Mouse (Mus musculus) urinary bladder, postnatal 10 days (tissue): Measurements from ENCODE around the gene Nanp.

Experiments
- DNase-seq: peaks from one replicate; pipeline ENCODE4 v3.0.0; 2022; ENCODE audit warnings: low spot score

Nanp gene

DNA sequence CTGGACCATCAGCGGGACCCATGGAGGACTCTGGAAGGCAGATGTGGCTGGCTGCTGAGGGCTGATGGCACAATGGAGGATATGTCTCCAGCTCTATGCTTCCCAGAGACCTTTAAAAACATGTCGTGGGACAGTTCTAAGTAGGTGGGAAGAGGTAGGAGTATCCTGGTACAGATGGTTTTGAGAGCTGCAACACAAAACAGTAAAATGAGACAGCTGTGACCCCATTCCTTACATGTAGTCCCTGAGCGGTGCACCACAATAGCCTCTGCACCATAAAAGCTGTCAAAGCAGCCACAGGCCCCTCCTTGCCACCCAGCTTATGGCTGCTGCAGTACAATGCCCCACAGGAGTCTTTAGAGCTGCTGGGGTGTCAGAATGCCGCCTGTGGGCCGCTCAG, 41.6 kb downstream of the Nanp start:
- DNase-seq = no peak

DNA sequence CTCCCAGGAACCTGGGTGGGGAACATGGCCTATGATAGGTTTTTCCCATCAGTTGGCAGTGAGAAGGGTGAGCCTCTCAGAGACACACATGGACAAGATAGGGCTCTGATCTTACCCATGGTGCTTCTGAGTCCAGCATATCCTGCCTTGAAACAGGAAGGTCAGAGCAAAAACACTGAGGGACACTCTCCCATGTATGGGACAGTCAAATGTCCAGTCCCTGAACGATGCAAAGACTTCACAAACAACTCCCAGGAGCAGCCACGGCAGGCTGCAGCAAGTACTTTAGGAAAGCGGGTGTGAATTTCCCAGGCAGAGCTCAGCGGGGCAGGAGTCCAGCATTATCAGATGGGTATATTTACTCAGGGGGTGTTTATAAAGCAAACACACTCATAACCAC, 43.9 kb downstream of the Nanp start:
- no peak for DNase-seq

DNA sequence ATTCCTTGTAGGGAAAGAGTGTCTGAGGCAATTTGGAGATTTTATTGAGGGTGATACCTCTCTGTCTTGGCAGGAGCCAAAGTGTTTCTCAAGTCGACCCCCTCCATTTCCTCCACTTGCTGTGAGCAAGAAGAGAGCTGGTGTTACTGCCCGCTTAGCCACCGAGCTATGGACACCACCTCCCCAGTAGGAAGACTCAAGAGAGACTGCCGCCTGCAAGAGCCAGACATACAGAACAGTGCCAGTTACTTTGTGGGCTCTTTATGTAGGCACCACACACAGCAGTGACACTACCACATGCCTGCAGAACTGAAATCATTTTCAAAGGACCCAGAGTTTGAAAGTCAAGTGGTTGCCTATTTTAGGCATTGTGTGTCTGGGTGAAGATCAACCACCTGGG, 48.1 kb downstream of the Nanp start:
- no peak for DNase-seq

DNA sequence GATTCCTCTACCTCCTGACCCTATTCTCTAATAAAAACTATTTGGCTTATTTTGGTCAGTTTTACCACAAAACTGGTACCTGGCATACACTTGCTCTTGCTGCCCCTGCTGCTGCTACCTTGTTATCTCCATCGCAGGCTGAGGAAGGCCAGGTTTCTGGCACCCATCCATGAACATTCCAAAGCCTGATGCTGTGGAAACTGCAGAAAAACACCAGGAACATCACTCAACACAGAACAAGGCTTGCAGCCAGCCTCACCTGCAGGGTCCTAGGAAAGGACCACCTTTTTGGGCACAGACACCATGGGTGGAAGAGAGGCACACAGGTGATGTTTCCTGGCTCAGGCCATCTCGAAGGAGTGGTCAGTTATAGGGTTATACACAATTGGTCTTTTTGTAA, 48.7 kb downstream of the Nanp start:
- no peak for DNase-seq

DNA sequence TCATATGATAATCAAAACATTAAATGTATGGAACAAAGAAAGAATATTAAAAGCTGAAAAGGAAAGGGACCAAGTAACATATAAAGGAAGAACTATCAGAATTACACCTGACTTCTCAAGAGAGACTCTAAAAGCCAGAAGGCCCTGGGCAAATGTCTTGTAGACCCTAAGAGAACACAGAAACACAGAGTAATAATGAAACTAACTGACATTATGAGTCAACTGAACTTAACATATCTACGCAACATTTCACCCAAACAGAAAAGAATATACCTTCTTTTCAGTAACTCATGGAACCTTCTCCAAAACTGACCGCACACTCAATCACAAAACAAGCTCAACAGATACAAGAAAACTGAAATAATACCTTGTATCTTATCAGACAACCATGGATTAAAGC, 53.8 kb downstream of the Nanp start:
- DNase-seq = no peak

DNA sequence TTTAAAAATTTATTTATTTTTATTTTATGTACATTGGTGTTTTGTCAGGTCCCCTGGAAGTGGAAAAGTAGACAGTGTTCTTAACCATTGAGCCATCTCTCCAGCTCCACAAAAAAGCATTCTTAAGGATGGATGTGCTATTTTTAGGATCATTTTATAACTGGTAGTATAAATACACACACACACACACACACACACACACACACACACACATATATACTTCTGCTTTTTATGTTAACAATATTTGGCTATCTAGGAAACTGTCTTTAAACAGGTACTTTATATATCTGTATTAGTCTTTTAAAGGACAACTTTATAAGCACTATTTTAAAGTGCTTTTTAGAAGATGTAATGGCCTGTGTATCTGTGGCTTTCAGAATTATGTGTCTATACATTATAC, 57.1 kb downstream of the Nanp start:
- no peak for DNase-seq

DNA sequence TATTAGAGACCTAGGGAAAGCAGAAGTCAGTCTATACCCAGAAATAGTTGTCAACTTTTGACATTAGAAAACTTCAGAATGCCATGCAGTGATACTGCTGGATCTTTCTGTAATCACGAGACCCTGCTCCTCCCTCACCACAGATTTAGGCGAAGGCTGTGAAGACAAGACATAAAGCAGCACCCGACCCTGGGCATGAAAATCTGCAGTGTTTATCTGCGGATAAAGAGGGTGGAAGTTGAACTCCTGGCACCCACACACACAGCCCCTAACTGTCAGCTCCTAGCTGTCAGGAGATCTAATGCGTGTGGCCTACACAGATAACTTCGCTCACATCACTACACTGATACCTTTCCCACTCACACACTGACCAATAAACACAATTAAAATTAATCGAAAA, 57.7 kb downstream of the Nanp start:
- DNase-seq = no peak

DNA sequence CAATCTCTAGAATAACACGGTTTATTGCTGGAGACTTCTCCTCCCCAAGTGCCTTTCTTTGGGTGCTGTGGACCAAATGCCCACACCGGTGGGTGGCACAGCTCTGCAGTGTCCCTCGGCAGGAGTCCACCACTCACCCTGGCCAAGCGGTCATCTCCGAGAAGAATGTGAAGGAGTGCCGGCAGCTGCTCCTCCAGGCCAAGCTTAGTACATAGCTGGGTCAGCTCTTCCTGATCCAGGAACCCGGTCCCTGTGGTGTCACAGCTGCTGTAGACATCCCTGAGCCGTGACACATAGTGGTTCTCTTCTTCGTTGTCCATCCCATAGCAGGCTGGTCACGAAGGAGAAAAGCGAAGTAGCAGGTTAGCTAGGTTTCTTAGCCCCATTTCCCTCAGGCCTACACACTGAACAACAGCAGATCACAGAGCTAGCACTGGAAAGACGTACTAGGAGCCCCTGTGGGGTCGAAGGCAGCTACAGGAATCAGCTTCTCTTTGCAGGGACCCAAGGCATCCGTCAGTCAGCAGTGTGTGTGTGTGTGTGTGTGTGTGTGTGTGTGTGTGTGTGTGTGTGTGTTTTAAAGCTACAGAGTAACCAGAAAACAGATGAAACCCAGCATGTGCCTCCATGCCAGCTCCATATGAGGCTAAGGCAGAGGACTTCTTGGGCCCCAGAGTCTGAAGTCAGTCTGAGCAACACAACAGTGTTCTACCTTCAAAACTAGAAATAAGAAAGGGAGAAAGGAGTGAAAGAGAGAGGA, 59.2 kb downstream of the Nanp start:
- DNase-seq = no peak
